Mouse (Mus musculus) c-Kit-positive CD71-positive TER-119-positive erythroid progenitor cells, embryonic 14.5 days (primary cell): ENCODE measurements around the gene Ccdc77.

ENCODE experiments used
- DNase-seq: peaks from one replicate; pipeline ENCODE4 v3.0.0-alpha.2; 2013; ENCODE audit warnings: low spot score

Ccdc77 gene

GRCm38 (mm10) chr6:120363688-120364522 is at the start of gene Ccdc77, which contains the start of gene Kdm5a:
Gene Ccdc77 (minus strand): TSS chr6:120364374.
Gene Kdm5a (plus strand): TSS chr6:120364124.
- DNase-seq: peak; percentile 89

GRCm38 (mm10) chr6:120403936-120404335 is 39.8 kb upstream of the Ccdc77 start:
- no peak for DNase-seq

- peak; percentile 20 for DNase-seq
These were observed 31.6 kb upstream of the Ccdc77 start for GRCm38 (mm10) chr6:120395622-120396345.

GRCm38 (mm10) chr6:120392811-120393210 is 28.6 kb upstream of the Ccdc77 start:
- peak; percentile 34 for DNase-seq

GRCm38 (mm10) chr6:120390054-120390453 is 25.9 kb upstream of the Ccdc77 start:
- DNase-seq: no peak

- no peak for DNase-seq
These were observed 12.6 kb upstream of the Ccdc77 start for GRCm38 (mm10) chr6:120376736-120377135.

- peak; percentile 26 for DNase-seq
These were observed 877 bp upstream of the Ccdc77 start for GRCm38 (mm10) chr6:120365051-120365450.

GRCm38 (mm10) chr6:120364523-120364905 is 340 bp upstream of the Ccdc77 start:
- no peak for DNase-seq

- DNase-seq: peak; percentile 50
These were observed 1.1 kb downstream of the Ccdc77 start for GRCm38 (mm10) chr6:120362774-120363687.

- no peak for DNase-seq
These were observed 2.0 kb downstream of the Ccdc77 start for GRCm38 (mm10) chr6:120362124-120362523.

- DNase-seq: peak; percentile 92
These were observed 6.9 kb downstream of the Ccdc77 start for GRCm38 (mm10) chr6:120356951-120357945.

GRCm38 (mm10) chr6:120356478-120356877 is 7.7 kb downstream of the Ccdc77 start:
- DNase-seq: peak; percentile 19

GRCm38 (mm10) chr6:120349018-120349417 is 15.2 kb downstream of the Ccdc77 start:
- no peak for DNase-seq

GRCm38 (mm10) chr6:120343992-120344391 is 20.2 kb downstream of the Ccdc77 start:
- DNase-seq: no peak

- DNase-seq: no peak
These were observed 31.8 kb downstream of the Ccdc77 start for GRCm38 (mm10) chr6:120332351-120332750.

- DNase-seq: peak; percentile 80
These were observed 39.8 kb downstream of the Ccdc77 start for GRCm38 (mm10) chr6:120324295-120324927.

GRCm38 (mm10) chr6:120320369-120320768 is 43.8 kb downstream of the Ccdc77 start:
- DNase-seq: no peak

GRCm38 (mm10) chr6:120319129-120319528 is 45.0 kb downstream of the Ccdc77 start:
- no peak for DNase-seq

GRCm38 (mm10) chr6:120318303-120318940 is 45.8 kb downstream of the Ccdc77 start:
- no peak for DNase-seq

GRCm38 (mm10) chr6:120312443-120312842 is 51.7 kb downstream of the Ccdc77 start:
- DNase-seq: no peak
